Mouse (Mus musculus) liver, embryonic 16.5 days (tissue): Measurements from ENCODE around the gene Btk. TPM values are rescaled to one million over a fixed set of nuclear protein-coding genes. Genes with fewer than 3 reads are reported as not detected.

Source experiments
- ATAC-seq: fragments of 200-750 bp; cut with Nextera tagmentation; 2 replicates; pipeline ENCODE4 v1.8.0; 2017; ENCODE audit warnings: low read depth, mild to moderate bottlenecking, moderate number of reproducible peaks, moderate library complexity
- H3K27ac ChIP-seq: fragments of 300-500 bp; sonication (generic); 2 replicates; pipeline ENCODE4 v1.5.1; 2014; ENCODE audit warnings: mild to moderate bottlenecking, low read length
- H3K27me3 ChIP-seq: fragments of 300-500 bp; sonication (generic); 2 replicates; pipeline ENCODE4 v1.6.1; 2014; ENCODE audit warnings: low read depth, low read length, mixed read lengths; ENCODE audit not compliant: control insufficient read depth, insufficient read depth
- H3K36me3 ChIP-seq: fragments of 300-500 bp; sonication (generic); 2 replicates; pipeline ENCODE4 v1.6.1; 2014; ENCODE audit warnings: mild to moderate bottlenecking; ENCODE audit not compliant: control insufficient read depth, insufficient read depth
- H3K4me1 ChIP-seq: fragments of 300-500 bp; sonication (generic); 2 replicates; pipeline ENCODE4 v1.6.1; 2014; ENCODE audit warnings: low read depth, low read length, mixed read lengths; ENCODE audit not compliant: control insufficient read depth
- H3K4me2 ChIP-seq: fragments of 300-500 bp; sonication (generic); 2 replicates; pipeline ENCODE4 v1.6.1; 2014; ENCODE audit warnings: low read depth, low read length, mixed read lengths
- H3K4me3 ChIP-seq: fragments of 300-500 bp; sonication (generic); 2 replicates; pipeline ENCODE4 v1.5.1; 2014; ENCODE audit warnings: low read depth, mild to moderate bottlenecking, low read length
- H3K9ac ChIP-seq: fragments of 300-500 bp; sonication (generic); 2 replicates; pipeline ENCODE4 v1.6.1; 2014; ENCODE audit warnings: low read depth, low read length
- H3K9me3 ChIP-seq: fragments of 300-500 bp; sonication (generic); replicated peaks from 2 replicates; pipeline ENCODE4 v1.6.1; 2016; ENCODE audit warnings: low read length; ENCODE audit not compliant: control insufficient read depth
- WGBS: fragments of 180-500 bp; shearing (Covaris S2); extraction: QIAGEN DNeasy Blood & Tissue Kit; methylation state at CpG from one replicate; pipeline ENCODE4 v1.1.7; 2014; ENCODE audit not compliant: insufficient replicate concordance; 5-methylcytosine and 5-hydroxymethylcytosine counted together
- polyA plus RNA-seq: library from polyadenylated mRNA; unstranded; fragments of >200 nt; fragmentation: Nextera tagmentation; extraction: Ambion mirVana; gene quantifications from 2 replicates; pipeline ENCODE4 v1.2.1, GENCODE M21; 2015

The Btk gene
- polyA plus RNA-seq, 1 experiment from 2014 or later, result 14.8 TPM

DNA sequence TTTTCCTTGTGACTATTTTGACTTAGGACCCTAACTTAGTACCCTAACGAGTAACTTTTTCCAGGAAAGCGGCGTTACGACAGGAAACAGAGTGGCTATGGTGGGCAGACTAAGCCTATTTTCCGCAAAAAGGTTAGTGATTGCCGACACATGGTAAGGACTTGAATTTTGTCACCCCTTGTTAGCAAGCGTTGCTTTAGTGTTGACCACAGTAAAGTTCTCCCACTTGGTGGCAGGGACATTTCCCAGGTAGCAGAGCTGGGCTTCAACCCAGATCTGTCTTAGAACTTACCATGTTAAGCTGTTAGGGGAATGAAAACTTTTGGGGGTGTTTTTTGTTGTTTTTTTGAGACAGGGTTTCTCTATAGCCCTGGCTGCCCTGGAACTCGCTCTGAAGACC, 3.1 kb upstream of the Btk start:
- no peaks in the 10 kb centered on the region for H3K27me3 ChIP-seq
- peak overlapping the region; percentile 74 for H3K27ac ChIP-seq
- 24% methylated on average over 8 of the region's 8 CpGs for WGBS
- H3K36me3 ChIP-seq, result peaks cover 3% of the 10 kb centered on the region
- peak overlapping the region; percentile 61 for H3K9ac ChIP-seq
- peaks cover 9% of the 10 kb centered on the region for H3K4me1 ChIP-seq
- H3K9me3 ChIP-seq, result no peaks in the 10 kb centered on the region
- H3K4me3 ChIP-seq, result peak overlapping the region; percentile 67
- H3K4me2 ChIP-seq, result peak overlapping the region; percentile 72
- ATAC-seq, result no peak

DNA sequence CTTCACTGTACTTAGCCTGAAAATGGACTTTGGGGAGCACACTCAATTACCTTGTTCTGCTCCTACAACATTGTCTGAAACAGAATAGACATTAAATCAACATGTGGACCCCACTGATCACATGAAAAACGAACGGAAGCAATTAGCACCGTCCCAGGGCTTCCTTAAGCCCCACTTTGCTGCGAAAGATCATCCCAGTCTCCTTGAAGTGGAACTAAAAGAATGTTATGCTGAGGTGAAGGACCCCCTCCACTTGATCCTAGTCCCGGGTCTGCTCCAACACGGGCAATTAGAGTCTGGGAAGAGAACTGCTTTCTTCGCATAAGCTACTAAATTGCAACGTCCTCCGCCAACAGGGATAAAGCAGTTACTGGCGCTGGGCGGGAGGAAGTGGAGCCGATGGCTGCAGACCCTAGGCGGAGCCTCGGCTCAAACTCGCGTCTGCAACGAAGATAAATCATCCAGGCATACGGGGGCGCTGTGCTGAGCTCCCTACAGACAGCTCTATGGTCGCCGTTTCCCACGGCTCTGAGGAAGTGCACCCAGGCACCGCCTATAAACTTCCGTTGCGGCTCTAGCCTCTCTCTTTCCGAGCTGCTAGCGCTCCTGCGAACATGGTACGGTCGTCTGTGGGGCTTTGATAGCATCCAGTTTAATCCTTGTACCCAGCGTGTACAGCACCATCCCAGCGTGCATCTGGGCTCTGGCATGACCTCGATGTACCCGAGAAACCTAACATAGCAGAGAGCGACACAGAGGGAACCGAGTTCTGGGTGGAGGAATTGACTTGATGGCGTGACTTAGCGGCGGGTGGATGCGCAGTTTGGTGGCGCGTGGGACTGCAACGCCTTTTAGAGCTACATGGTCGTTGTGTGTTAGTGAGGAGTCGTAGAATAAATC, 2.0 kb upstream of the Btk start, which contains the start of gene Rpl36a:
Rpl36a (plus strand) TSS at position 552 of the 900 bp plus-strand sequence.
- peak within 1 kb of the TSS; percentile 72 for H3K4me2 ChIP-seq
- H3K27me3 ChIP-seq, result no peaks in the 10 kb centered on the region
- H3K4me3 ChIP-seq, result peak within 1 kb of the TSS; percentile 67
- H3K36me3 ChIP-seq, result peaks cover 3% of the 10 kb centered on the region
- 20% methylated on average over 45 of the region's 45 CpGs for WGBS
- ATAC-seq, result peak; percentile 92
- H3K9me3 ChIP-seq, result no peaks in the 10 kb centered on the region
- peaks cover 9% of the 10 kb centered on the region for H3K4me1 ChIP-seq
- H3K9ac ChIP-seq, result peak within 1 kb of the TSS; percentile 61
- H3K27ac ChIP-seq, result peak within 1 kb of the TSS; percentile 74

DNA sequence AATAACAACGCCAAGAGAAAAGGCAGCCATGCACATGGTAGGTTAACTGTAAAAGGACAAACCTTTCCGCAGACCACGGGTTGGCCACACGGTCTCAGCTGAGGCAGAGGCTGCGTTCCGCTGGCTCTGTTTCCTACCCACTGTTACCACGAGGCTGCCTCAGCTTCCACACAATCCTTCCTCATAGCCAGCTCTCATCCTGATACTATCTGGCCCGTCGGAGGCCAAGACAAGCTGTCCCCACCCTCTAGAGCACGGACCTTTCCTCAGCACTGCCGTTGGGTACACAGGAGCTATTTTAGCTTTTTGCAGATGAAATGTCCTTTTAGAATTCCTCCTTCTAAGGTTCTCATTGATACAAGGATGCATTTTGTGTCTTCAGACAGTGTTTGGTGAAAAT, 1.1 kb downstream of the Btk start:
- Histone ChIP-seq H3K27me3 (no peaks in the 10 kb centered on the region), H3K9ac (peak overlapping the region; percentile 24; the same call in 1 of the 2 replicates), H3K36me3 (no peaks in the 10 kb centered on the region), H3K27ac (no peak overlapping the region), H3K4me2 (peak overlapping the region; percentile 60), H3K4me1 (peaks cover 9% of the 10 kb centered on the region), H3K4me3 (peak overlapping the region; percentile 48), H3K9me3 (no peaks in the 10 kb centered on the region)
- ATAC-seq, result peak; percentile 40; the same call in 1 of the 2 replicates
- 41% methylated on average over 11 of the region's 11 CpGs for WGBS

DNA sequence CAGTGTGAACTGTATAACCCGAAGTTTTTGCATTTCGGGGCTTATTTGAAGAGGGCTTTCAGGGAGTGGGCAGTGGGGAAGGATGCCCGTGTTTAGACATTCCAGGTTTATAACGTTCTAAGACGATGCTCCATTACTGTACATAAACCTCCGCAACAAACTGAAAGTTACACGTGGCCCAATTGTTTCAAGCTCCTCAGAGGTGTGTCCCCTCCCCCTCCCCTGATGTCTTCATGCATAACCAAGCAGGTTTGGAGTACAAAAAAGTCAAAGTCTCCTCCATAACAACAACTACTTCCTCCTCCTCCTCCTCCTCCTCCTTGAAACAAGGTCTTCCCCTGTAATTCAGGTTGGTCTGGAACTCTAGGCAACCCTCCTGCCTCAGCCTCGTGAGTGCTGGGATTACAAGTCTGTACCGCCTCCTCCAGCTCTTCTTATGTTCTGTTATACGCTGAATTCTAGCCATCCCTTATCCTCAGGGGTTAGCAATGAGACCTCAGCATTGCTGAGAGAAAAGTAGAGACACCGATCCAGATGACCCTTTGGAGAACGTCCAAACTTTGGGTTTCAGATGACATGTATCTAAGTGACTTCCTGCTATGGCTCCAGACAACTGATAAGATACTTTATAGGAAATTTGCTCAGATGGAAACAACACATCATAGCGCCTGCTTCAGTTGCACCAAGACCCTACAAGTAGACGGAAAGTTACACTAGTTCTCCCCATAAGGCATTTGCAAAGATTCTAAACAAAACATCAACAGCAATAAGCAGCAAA, 2.7 kb downstream of the Btk start:
- Histone ChIP-seq H3K27me3 (no peaks in the 10 kb centered on the region), H3K36me3 (no peaks in the 10 kb centered on the region), H3K4me1 (peaks cover 9% of the 10 kb centered on the region), H3K4me3 (no peak overlapping the region), H3K9ac (no peak overlapping the region), H3K27ac (no peak overlapping the region), H3K9me3 (no peaks in the 10 kb centered on the region), H3K4me2 (peak overlapping the region; percentile 60)
- ATAC-seq, result no peak
- 57% methylated on average over 14 of the region's 14 CpGs for WGBS

DNA sequence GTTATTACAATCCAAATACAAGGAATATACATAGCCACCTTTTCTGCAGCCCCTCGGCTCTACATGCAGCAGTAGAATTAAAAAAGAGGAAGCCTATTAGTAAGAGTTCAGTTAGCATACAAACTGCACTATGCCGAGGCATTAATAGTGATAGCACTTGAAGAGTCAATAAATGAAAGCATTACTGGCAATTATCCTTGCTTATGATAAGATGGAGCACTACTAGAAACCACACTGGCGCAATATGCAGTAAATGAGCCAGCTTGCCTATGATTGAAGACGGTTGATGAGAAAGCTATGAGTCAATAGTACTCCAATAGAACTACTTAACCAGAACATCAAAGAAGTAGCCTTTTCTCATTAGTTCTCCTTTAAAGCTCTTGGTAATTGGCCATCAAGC, 5.5 kb downstream of the Btk start:
- Histone ChIP-seq H3K27me3 (no peaks in the 10 kb centered on the region), H3K36me3 (no peaks in the 10 kb centered on the region), H3K9me3 (no peaks in the 10 kb centered on the region), H3K9ac (no peak overlapping the region), H3K4me3 (no peak overlapping the region), H3K4me2 (no peak overlapping the region), H3K27ac (no peak overlapping the region), H3K4me1 (peaks cover 2% of the 10 kb centered on the region)
- ATAC-seq, result no peak
- WGBS, result 52% methylated on average over 4 of the region's 4 CpGs

DNA sequence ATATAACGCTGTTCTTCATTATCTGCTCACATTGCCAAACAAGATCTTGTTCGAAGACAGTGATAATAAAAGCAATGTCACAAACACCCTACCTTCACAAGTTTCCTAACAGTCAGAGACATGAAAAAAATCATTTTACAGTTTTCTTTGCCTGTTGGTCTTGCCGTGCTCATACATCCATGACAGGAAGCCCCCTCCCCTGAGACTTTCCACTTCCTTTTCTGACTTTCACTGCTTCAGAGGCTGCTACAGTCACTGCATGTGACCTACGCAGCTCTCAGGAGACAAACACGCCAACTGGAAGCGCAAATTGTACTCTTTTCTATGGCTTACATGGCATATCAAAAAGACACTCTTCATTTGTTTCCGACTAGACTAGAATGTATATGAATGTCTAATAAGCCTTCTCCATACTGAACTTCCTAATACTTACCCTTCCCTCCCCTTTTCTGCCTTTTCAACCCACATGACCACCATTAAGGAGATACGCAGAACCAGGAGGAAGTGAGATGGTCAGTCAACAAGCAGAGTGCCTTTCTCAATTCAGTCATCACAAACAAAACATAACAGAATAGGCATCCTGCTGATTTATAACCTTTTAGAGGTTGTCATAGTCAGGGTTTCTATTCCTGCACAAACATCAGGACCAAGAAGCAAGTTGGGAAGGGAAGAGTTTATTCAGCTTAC, 16.7 kb downstream of the Btk start:
- no peak overlapping the region for H3K4me2 ChIP-seq
- H3K4me3 ChIP-seq, result no peak overlapping the region
- 55% methylated on average over 8 of the region's 8 CpGs for WGBS

DNA sequence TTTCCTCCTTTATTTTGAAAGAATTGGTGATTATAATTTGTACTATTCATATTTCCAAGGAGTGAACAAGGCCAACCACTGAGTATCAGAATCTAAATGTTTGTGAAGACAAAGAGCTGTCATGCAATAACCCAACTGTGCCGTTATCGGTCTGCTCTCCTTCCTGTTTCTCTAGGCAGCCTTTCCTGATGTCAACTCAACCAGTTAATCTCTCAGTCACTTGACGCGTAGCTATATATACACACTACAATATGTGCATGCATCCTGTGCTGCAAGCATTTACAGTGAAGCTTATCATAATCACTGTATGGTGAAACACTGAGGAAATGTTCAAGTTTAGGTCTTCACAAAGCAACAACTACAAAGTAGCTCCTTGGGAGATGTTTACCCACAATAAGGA, 19.0 kb downstream of the Btk start:
- WGBS, result 34% methylated on average over 4 of the region's 4 CpGs
- Histone ChIP-seq H3K4me2 (no peak overlapping the region), H3K27ac (no peak overlapping the region), H3K4me3 (no peak overlapping the region), H3K36me3 (no peaks in the 10 kb centered on the region), H3K9me3 (no peaks in the 10 kb centered on the region), H3K4me1 (no peaks in the 10 kb centered on the region), H3K9ac (no peak overlapping the region), H3K27me3 (no peaks in the 10 kb centered on the region)
- ATAC-seq, result 0 out of 2 replicates have a peak, but pooled peaks have one; percentile 13

More for the DNA sequence above, 16.7 kb downstream of the Btk start:
- Histone ChIP-seq H3K36me3 (no peaks in the 10 kb centered on the region), H3K9ac (no peak overlapping the region), H3K27ac (no peak overlapping the region), H3K9me3 (no peaks in the 10 kb centered on the region), H3K27me3 (no peaks in the 10 kb centered on the region), H3K4me1 (no peaks in the 10 kb centered on the region)
- no peak for ATAC-seq

DNA sequence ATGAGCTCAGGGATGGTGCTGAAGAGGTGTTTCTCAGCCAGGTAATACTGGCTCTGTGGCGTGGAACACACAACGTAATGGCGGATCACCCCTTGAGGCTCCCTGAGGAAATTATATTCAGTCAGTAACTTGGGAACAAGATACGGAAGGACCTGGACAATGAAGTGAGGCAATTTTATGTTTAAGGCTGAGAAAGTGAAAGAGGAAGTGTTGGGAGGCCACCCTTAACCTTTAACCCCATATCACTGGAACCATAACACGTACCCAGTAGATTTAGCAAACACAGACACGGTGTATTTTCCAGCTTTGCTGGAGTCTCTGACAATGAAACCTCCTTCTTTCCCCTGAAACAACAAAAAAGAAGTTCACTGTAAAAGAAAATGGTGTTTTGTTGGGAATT, 28.9 kb downstream of the Btk start:
- no peak overlapping the region for H3K27ac ChIP-seq
- 58% methylated on average over 6 of the region's 6 CpGs for WGBS
- H3K4me2 ChIP-seq, result no peak overlapping the region
- no peak overlapping the region for H3K4me3 ChIP-seq
- no peaks in the 10 kb centered on the region for H3K36me3 ChIP-seq
- H3K9ac ChIP-seq, result no peak overlapping the region
- no peaks in the 10 kb centered on the region for H3K9me3 ChIP-seq
- H3K27me3 ChIP-seq, result no peaks in the 10 kb centered on the region
- ATAC-seq, result no peak
- H3K4me1 ChIP-seq, result no peaks in the 10 kb centered on the region
